Mouse (Mus musculus): Measurements from ENCODE around the gene Syn3.
A peak's percentile ranks its signal among the peaks of the same experiment; 100 is the strongest.

Gene Syn3

DNA sequence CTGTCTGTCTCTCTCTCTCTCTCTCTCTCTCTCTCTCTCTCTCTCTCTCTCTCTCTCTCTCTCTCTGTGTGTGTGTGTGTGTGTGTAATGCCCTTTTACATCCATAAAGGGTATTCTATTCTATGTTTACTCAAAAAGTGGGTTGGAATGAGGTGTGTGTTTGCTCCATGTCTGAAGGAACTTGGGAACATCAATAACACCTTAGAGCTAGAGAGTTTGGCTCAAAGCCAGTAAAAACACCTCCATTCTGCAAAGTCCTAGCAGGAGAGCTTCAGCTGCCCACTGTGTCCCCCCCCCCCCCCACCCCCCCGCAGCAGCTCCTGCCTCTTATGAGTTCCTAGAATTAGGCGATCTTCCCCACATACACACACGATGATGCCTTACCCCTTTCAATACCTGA, 161.5 kb downstream of the Syn3 start:
- no peak for DNase-seq

GRCm38 (mm10) chr10:86336506-86336905, 162.2 kb downstream of the Syn3 start:
- no peak for DNase-seq

DNA sequence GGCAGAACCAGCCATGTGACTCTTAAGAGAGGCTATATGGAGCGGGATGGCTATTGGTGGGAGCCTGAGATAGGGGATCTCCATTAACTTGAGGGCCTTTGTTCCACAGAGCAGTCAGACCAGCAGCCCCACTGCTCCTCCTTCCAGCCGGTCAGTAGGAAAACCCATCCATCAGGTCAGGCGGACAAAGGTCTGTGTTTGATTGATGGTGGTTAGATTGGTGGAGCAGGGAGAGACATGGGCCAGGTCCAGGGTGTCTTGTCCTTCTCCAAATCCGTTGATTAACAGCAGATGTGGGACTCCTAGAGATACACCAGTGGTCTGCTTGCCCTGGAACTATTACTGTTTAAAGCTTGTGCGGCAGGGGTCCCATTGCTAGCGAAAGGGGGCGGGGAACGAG, 164.1 kb downstream of the Syn3 start:
- DNase-seq: no peak

DNA sequence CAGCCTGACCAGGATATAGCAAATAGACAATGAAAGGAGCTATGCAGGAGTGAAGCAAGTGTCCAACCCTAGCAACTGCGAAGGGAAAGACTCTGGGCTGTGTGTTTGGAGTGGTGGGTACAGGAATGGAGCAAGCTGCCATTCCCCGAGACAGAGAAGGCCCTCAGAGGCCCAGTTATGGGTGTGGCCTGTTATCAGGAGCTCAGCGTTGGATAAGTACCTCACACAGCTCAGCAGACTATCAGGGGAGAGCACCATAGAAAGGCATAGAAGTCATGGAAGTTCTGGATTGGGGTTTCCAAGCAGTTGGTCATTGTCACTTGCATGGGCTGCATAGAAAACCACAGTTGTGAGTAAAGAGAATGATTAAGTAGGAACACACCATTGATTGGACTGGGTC, 165.8 kb downstream of the Syn3 start:
- DNase-seq: no peak

GRCm38 (mm10) chr10:86331681-86332281, 166.9 kb downstream of the Syn3 start:
- DNase-seq: peak; percentile 55

- no peak for DNase-seq
Observed at GRCm38 (mm10) chr10:86330993-86331680, 167.6 kb downstream of the Syn3 start.

GRCm38 (mm10) chr10:86329241-86329882, 169.3 kb downstream of the Syn3 start:
- DNase-seq: no peak

DNA sequence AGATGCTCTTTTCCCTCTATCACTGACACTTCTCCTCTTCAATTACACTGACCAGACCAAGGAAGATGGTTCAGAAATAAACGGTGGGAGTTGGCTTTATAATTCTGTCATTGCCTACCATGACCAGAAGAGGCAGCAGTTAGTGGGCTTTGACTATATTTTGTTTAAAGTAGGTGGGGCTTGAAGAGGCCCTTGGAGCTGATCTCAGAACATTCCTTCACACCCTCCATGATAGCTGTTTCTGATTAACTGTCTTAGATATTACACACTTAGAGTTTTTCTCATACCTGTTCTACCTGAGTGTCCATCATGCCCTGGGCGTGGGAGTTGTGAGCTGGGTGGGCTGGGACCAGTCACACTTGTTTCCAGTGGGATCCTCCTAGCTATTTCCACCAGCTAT, 170.0 kb downstream of the Syn3 start:
- no peak for DNase-seq

DNA sequence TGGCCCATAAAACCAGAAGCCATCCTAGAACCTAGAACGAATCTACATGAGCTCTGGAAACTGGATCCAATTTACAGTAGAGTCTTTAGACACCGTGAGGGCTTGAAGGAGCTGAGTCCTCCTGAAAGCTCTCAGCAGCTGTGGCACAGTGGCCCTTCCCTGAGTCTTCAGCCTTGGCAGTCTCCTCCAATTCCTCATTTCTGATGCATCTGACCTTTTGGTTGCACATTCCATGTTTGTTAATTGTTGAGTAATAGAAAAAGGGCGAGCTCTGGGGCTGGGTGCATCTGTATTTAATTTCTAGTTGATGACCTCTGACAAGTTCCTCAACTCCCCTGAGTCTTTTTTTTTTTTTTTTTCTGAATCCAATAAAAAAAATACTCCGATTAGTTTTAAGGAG, 170.6 kb downstream of the Syn3 start:
- no peak for DNase-seq

- no peak for DNase-seq
Observed at GRCm38 (mm10) chr10:86325272-86325671, 173.4 kb downstream of the Syn3 start.

DNA sequence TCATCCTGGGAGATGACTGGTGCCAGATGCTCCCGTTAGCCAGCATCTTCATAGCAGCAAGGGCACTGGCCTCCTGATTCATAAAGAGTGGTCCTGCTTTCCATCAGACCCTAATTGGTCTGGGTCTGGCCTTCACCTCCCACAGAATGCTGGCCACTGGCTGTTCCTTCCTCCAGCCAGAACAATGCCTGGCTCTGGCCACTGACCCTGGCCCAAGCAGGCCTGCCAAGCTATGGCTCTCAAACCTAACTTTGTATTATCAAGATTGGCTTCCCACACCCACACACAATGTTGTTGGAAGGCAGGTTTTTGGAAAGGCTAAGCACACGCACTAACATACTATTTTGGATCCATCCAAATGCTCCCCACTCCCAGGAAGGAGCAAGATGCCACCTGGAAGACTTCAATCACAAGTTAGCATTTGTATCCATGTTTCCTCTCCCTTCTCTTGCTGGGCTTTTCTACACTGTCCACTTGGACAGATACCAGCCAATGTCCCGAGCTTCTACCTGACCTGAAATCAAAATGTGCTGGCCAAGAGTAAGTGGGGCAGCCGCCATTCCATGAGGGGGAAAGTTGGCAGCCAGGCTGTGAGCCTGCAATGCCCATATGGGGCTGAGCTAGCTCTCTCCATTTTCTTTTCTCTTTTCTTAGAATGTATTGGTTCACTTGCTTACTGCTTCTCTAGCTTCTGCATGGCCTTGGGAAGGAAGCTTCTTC, 175.3 kb downstream of the Syn3 start:
- DNase-seq: no peak

DNA sequence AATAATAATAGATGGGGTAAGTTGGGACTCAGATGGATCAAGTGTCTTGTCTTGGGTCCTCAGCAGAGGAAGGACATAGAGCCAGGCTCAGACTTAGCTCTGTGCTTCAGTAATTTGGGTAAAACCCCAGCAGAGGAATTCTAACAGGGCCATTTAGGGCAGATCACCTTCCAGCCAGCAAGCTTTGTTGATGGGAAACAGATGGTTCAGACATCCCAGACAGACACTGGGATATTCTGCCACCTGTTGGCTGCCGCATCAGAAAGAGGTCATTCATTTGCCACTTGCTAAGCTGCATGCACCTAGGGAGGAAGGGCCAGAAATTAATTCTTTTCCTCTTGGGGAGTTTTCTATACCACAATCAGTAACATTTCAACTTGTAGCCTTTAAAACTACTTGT, 176.7 kb downstream of the Syn3 start:
- DNase-seq: no peak

- DNase-seq: no peak
Observed at GRCm38 (mm10) chr10:86321194-86321593, 177.5 kb downstream of the Syn3 start.

DNA sequence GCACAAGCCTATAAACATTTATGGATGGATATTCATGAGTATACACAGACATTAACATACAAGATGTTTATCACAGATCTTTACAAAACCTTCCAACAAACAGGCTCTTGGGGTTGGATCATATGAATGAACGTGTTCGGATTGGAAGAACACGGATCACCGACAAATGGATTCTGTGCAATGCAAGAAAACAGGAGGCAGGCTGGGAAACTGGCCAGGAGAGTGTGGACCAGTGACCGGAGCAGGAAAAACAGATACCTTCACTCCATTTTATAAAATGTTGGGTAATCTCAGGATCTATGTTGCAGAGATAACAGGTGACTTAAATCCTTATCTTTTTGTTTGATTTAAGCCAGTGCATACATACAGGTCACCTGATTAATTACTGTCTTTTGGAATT, 178.5 kb downstream of the Syn3 start:
- DNase-seq: no peak

- DNase-seq: no peak
Observed at GRCm38 (mm10) chr10:86319526-86319925, 179.2 kb downstream of the Syn3 start.

GRCm38 (mm10) chr10:86318552-86319140, 180.1 kb downstream of the Syn3 start:
- DNase-seq: no peak

GRCm38 (mm10) chr10:86317633-86318032, 181.1 kb downstream of the Syn3 start:
- no peak for DNase-seq

GRCm38 (mm10) chr10:86315513-86315912, 183.2 kb downstream of the Syn3 start:
- DNase-seq: no peak

GRCm38 (mm10) chr10:86313448-86313847, 185.2 kb downstream of the Syn3 start:
- DNase-seq: no peak

GRCm38 (mm10) chr10:86312976-86313375, 185.7 kb downstream of the Syn3 start:
- DNase-seq: no peak

GRCm38 (mm10) chr10:86310527-86310926, 188.2 kb downstream of the Syn3 start:
- DNase-seq: no peak

- DNase-seq: no peak
Observed at GRCm38 (mm10) chr10:86307235-86307634, 191.5 kb downstream of the Syn3 start.

- no peak for DNase-seq
Observed at GRCm38 (mm10) chr10:86304583-86304982, 194.1 kb downstream of the Syn3 start.

Data from kidney, adult 18-20 months (tissue).